Mouse (Mus musculus) erythroblast, embryonic 14.5 days (primary cell): Measurements from ENCODE around the gene Abhd12b.

Experiments used
- GATA1 ChIP-seq: IDR thresholded peaks from 2 replicates; pipeline ENCODE4 v1.6.1; 2012; ENCODE audit warnings: low read length, inconsistent platforms, mixed read lengths
- TAL1 ChIP-seq: IDR thresholded peaks from 3 replicates; pipeline ENCODE4 v1.6.1; 2012; ENCODE audit warnings: low read length, inconsistent platforms, mixed read lengths

GRCm38 (mm10) chr12:70218795-70219540, 65.0 kb downstream of the Abhd12b start:
- TF ChIP-seq TAL1 (no peak), GATA1 (no peak)
